Mouse (Mus musculus) ovary, postnatal 36 days (tissue): ENCODE data around the gene Hist1h2ae.
A peak's percentile ranks its signal among the peaks of the same experiment; 100 is the strongest.

ENCODE experiments used
- DNase-seq: peaks from one replicate; pipeline ENCODE4 v3.0.0; 2022; ENCODE audit warnings: low spot score, mixed read lengths

Hist1h2ae gene

GRCm38 (mm10) chr13:23538249-23538648, 32.8 kb downstream of the Hist1h2ae start:
- DNase-seq, result no peak

- no peak for DNase-seq
Measured at GRCm38 (mm10) chr13:23537006-23537710, 33.9 kb downstream of the Hist1h2ae start.

DNA sequence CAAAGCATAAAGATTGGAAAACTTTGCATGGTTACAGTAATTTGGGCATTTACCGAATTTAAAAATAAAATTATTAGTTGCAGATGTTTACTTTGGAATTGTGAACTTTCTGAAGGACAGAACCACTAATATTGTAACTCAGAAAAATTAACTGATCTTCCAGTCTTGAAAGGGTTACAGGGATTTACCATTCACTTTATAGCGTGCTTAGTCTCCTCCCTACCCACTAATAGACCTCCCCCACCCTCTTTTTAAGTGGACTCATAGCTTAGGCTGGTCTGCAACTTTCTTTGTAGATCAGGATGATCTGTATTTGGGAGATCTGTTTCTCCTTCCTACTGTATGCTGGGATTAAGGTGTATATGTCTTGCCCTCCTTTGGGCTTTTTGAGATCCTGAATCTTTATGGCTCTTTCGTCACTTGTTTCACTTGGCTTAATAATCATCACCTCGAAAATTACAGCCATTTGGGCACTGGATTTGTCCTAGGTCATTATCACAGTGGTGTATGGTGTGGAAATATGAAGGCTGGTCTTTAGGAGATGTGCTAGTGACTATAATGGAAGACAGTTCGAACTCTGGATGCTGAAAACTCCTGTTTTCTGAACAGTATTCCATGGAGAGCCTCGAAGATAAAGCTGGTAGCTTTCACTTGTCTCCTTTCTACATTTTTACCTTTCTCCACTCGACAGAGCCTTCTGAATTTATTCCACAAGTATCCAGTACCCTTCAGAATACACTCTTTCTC, 34.8 kb downstream of the Hist1h2ae start:
- DNase-seq, result no peak

GRCm38 (mm10) chr13:23535137-23536075, 35.6 kb downstream of the Hist1h2ae start, which contains the start of gene Hist1h3g:
Gene Hist1h3g, plus strand, starts transcription at chr13:23535422.
- DNase-seq, result peak; percentile 73

- DNase-seq, result no peak
Measured at GRCm38 (mm10) chr13:23534368-23535131, 36.5 kb downstream of the Hist1h2ae start.

GRCm38 (mm10) chr13:23533560-23534367, 37.3 kb downstream of the Hist1h2ae start, which contains the start of gene Hist1h2af:
Gene Hist1h2af, plus strand, starts transcription at chr13:23533906.
- peak; percentile 58 for DNase-seq

DNA sequence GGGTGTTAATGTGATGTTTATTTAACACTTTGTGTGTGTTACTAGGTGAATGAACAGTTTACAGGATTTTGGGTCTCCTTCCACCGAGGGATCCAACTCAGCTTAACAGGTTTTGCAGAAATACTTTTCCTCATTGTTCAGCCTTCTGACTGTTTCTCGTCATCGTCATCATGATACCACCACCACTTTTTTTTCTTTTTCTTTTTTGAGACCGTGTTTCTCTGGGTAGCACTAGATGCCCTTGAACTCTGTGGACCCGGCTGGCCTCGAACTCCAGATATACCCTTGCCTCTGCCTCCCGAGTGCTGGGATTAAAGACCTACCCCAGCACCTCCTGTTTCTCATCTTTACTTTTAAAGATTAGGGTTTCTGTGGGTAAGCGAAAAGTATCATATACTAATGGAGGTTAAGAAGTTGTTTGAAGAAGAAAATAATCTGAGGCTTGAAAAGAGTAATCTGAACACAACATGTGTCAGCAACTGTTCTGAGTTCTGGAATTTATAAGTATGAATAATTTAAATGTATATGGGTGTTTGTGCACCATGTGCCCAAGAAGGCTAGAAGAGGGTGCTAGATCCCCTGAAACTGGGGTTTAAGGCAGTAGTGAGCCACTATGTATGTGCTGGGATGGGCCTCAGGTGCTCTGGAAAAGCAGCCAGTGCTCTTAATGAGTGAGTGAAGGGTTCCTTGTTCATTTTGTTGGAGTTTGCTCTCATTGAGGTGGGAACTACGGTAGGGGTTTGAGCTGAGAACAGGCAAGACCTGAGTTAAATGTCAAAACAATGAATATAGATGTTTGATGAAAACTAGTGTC, 38.6 kb downstream of the Hist1h2ae start:
- DNase-seq, result no peak

- peak; percentile 93 for DNase-seq
Measured at GRCm38 (mm10) chr13:23530901-23531875, 39.8 kb downstream of the Hist1h2ae start, which contains the start of gene Hist1h4h. Gene Hist1h4h, plus strand, starts transcription at chr13:23531050.

DNA sequence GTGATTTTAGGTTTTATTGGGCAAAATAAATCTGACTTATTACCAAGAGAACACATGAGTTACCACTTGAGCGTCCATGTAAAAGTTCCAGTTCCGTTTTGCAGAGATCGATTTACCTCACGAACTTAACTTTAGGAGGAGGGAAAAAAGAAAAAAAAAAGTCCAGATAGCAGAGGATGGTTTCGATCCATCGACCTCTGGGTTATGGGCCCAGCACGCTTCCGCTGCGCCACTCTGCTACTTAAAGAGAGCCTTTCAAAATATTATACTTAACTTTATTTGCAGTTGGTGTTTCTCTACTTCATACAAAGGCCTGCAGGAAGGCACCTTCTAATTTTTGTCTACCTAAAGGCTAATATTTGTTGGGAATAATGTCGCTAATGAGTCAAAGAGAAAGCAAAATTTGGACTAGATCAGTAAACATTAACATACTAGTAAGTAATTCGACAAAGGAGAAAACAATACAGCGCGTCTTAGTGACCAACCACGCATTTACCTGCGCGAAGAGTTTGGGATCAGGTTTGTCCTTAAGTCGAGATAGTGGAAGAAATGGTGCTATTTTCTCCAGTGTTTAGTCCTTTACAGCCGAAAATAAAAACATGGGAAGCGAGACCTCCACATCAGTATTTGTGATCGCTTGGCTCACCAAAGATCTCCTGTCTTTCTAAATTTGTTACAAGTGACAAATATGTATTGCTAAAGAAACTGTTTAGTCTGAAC, 40.7 kb downstream of the Hist1h2ae start:
- peak; percentile 44 for DNase-seq

- no peak for DNase-seq
Measured at GRCm38 (mm10) chr13:23529480-23530165, 41.4 kb downstream of the Hist1h2ae start.

- DNase-seq, result no peak
Measured at GRCm38 (mm10) chr13:23529005-23529404, 42.0 kb downstream of the Hist1h2ae start.

- peak; percentile 85 for DNase-seq
Measured at GRCm38 (mm10) chr13:23526312-23526711, 44.7 kb downstream of the Hist1h2ae start.

- DNase-seq, result peak; percentile 15
Measured at GRCm38 (mm10) chr13:23525901-23526300, 45.1 kb downstream of the Hist1h2ae start.

DNA sequence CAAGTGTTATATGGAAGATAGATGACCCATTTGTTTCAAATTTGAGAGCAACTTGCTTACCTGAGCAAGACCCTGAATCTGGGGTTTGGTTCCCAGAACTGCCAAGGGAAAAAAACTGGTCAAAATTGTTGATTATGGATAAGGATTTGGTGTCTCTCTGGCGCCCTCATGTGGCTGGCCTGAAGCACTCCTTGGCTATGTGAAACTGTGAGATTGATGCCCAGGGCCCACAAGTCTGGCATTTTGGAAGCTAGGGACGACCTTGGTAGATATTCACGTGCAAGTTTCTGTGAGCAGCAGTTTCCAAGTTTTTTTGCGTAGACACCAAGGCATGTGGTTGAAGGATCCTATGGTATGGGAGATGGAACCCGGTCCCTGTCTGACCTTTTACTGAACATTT, 46.4 kb downstream of the Hist1h2ae start:
- DNase-seq, result peak; percentile 81

DNA sequence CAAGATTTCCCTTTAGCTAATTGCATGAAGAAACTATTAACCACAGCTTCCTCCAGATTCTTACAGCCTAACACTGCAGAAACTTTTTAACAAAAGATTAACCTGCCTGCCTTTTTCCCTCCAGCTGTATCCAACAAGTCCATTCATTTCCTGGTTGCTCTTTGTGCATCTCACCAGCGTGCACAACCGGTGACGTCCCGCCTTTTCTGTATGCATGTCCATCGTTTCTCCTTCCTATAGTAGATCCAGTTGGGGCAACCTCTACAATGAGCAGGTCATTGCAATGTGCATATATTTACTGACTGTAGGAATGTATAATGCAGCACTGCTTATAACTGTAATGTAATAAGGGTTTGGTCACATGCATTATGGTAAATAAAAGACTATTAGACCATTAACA, 47.0 kb downstream of the Hist1h2ae start:
- DNase-seq, result no peak

- peak; percentile 73 for DNase-seq
Measured at GRCm38 (mm10) chr13:23521703-23522102, 49.3 kb downstream of the Hist1h2ae start.
